ENCODE assay signal across 11 mouse cellular contexts in genomic region chr3:87000676-87001075, GRCm38 (mm10). TPM values are rescaled to one million over a fixed set of nuclear protein-coding genes. Genes with fewer than 3 reads are reported as not detected.
A peak's percentile ranks its signal among the peaks of the same experiment; 100 is the strongest.
DNase-seq lines count a peak whose midpoint lies in the region; ATAC-seq and TF ChIP-seq lines count a peak whose summit lies in the region.
"Had no signal": no experiment of that assay in that cellular context is flagged by ENCODE, and none has a peak within 500 bp of the region (broad histone marks: within the 10 kb centered on the region; RNA-seq: fewer than 3 reads in every experiment).

No protein-coding gene starts in this region.

- H3K27me3 ChIP-seq in liver, embryonic 15.5 days = no peaks in the 10 kb centered on the region
- H3K27me3 ChIP-seq in limb, embryonic 10.5 days (ENCODE audit: low read depth, poor library complexity, severe bottlenecking) = no peaks in the 10 kb centered on the region
- H3K27me3 ChIP-seq in cerebellum, adult 2 months (ENCODE audit: control insufficient read depth, insufficient read depth, low read length) = no peaks in the 10 kb centered on the region
- H3K27me3 ChIP-seq: hindbrain, embryonic 12.5 days had no signal

- no peak for TF ChIP-seq POLR2A in cerebellum, adult 2 months (IDR thresholded peaks at IDR 0.05; ENCODE audit: borderline replicate concordance, insufficient read depth, low read length)

- H3K36me3 ChIP-seq in liver, embryonic 15.5 days (replicated peaks) = no peaks in the 10 kb centered on the region
- H3K36me3 ChIP-seq in limb, embryonic 10.5 days = no peaks in the 10 kb centered on the region
- H3K36me3 ChIP-seq: hindbrain, embryonic 12.5 days had no signal

- 29% methylated on average over 4 of the region's 4 CpGs for WGBS in liver, embryonic 15.5 days (ENCODE audit: insufficient replicate concordance)
- WGBS in limb, embryonic 10.5 days = 23% methylated on average over 4 of the region's 4 CpGs
- WGBS in cerebellum, adult 2 months = 65% methylated on average over 4 of the region's 4 CpGs

- peak; percentile 49; the same call in 1 of the 2 replicates for ATAC-seq in liver, embryonic 15.5 days (ENCODE audit: insufficient read depth)

- H3K4me1 ChIP-seq in liver, embryonic 15.5 days (replicated peaks) = peaks cover 12% of the 10 kb centered on the region
- 0 out of 2 replicates have a peak, but pooled peaks cover 11% of the 10 kb centered on the region for H3K4me1 ChIP-seq in limb, embryonic 10.5 days
- 0 out of 2 replicates have a peak, but pooled peaks cover 2% of the 10 kb centered on the region for H3K4me1 ChIP-seq in cerebellum, adult 2 months (ENCODE audit: control insufficient read depth, insufficient read depth, low read length)
- H3K4me1 ChIP-seq: hindbrain, embryonic 12.5 days had no signal

- H3K9ac ChIP-seq in liver, embryonic 15.5 days = no peak overlapping the region
- H3K9ac ChIP-seq: hindbrain, embryonic 12.5 days had no signal

- no peak overlapping the region for H3K4me2 ChIP-seq in liver, embryonic 15.5 days
- H3K4me2 ChIP-seq: hindbrain, embryonic 12.5 days had no signal

- peak; percentile 9 for DNase-seq in kidney, adult 11 months
- no peak for DNase-seq in kidney, postnatal 4 days
- peak; percentile 40 for DNase-seq in ES-CJ7 (ENCODE audit: low read depth, low spot score)
- peak; percentile 67 for DNase-seq in adrenal gland, postnatal 14 days
- no peak for DNase-seq in natural killer cell, adult 2 months (ENCODE audit: low spot score in 2 of 2)
- DNase-seq in limb, embryonic 10.5 days (ENCODE audit: low spot score) = no peak
- DNase-seq in cerebellum, adult 2 months = no peak
- DNase-seq: heart, adult 11 months; layer of hippocampus, adult 9-11 months had no signal

- H3K9me3 ChIP-seq in liver, embryonic 15.5 days (replicated peaks) = no peaks in the 10 kb centered on the region
- no peaks in the 10 kb centered on the region for H3K9me3 ChIP-seq in limb, embryonic 10.5 days (replicated peaks)
- H3K9me3 ChIP-seq: hindbrain, embryonic 12.5 days had no signal

- no peak overlapping the region for H3K27ac ChIP-seq in liver, embryonic 15.5 days (replicated peaks)
- H3K27ac ChIP-seq in limb, embryonic 10.5 days = no peak overlapping the region
- H3K27ac ChIP-seq in cerebellum, adult 2 months (ENCODE audit: insufficient read depth, low read length) = no peak overlapping the region
- H3K27ac ChIP-seq: hindbrain, embryonic 12.5 days had no signal

- no peak for TF ChIP-seq CTCF in cerebellum, adult 2 months (IDR thresholded peaks at IDR 0.05; ENCODE audit: borderline replicate concordance, insufficient read depth, low read depth, low read length)

- H3K4me3 ChIP-seq in liver, embryonic 15.5 days (replicated peaks) = no peak overlapping the region
- no peak overlapping the region for H3K4me3 ChIP-seq in limb, embryonic 10.5 days
- H3K4me3 ChIP-seq in cerebellum, adult 2 months (replicated peaks; ENCODE audit: insufficient read depth, low read depth, low read length) = no peak overlapping the region
- H3K4me3 ChIP-seq: hindbrain, embryonic 12.5 days had no signal

RNA-seq across cellular contexts. Expression of gene Cd1d1, which starts 1.4 kb away (rescaled TPM):
- 112 and 145 TPM in 2 replicates for total RNA-seq in adrenal gland, postnatal 14 days (2021)
- polyA plus RNA-seq in liver, embryonic 15.5 days (2015; fragmentation: Nextera tagmentation; extraction: Ambion mirVana) = 5.8 and 6.0 TPM in 2 replicates
- 15.7 and 24.9 TPM in 2 replicates for polyA plus RNA-seq in limb, embryonic 10.5 days (2016; fragmentation: Nextera tagmentation; extraction: Ambion mirVana)
- polyA plus RNA-seq in cerebellum, adult 2 months (2012; rRNA removed) = 3.6 and 4.0 TPM in 2 replicates

Comparison
In these comparisons a context has a peak if more than half of its experiments do, and no peak if none do; other contexts are left out.
1. DNase-seq: peak in kidney, adult 11 months (single experiment), ES-CJ7 (single experiment) and adrenal gland, postnatal 14 days (single experiment); none in kidney, postnatal 4 days (0 of 2), natural killer cell, adult 2 months (0 of 2), limb, embryonic 10.5 days (single experiment) and cerebellum, adult 2 months (0 of 2).